Mouse (Mus musculus) lung, postnatal 25 days (tissue): ENCODE measurements at regions not wholly inside any gene's neighbourhood (a gene's known extent, or its start where the extent isn't known, plus 50 kb on each side); places are given as distances from the start of the nearest gene placed in this dataset.

ENCODE experiments used
- DNase-seq: peaks from one replicate; pipeline ENCODE4 v3.0.0; 2022; ENCODE audit warnings: low spot score

- no peak for DNase-seq
These were observed 338.7 kb upstream of the Dph6 start for GRCm38 (mm10) chr2:114993419-114993818.

DNA sequence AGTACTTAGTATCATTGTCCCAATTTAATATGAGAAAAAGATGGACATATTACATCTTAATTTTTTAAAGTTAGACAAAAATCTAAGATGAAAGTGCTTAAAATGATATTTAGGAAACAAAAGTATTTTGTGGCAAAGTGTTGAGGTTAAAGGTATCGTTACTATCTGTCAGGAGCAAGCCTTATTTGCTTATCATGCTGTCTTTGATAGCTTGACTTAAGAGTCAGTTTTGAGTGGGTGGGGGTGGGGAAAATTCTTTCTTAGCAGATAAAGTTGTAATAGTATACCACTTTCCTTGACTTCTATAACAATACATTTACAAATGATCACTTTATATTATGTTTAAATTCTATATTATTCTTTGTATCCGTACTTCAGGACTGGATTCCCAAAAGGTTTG is 339.1 kb upstream of the Dph6 start:
- no peak for DNase-seq

DNA sequence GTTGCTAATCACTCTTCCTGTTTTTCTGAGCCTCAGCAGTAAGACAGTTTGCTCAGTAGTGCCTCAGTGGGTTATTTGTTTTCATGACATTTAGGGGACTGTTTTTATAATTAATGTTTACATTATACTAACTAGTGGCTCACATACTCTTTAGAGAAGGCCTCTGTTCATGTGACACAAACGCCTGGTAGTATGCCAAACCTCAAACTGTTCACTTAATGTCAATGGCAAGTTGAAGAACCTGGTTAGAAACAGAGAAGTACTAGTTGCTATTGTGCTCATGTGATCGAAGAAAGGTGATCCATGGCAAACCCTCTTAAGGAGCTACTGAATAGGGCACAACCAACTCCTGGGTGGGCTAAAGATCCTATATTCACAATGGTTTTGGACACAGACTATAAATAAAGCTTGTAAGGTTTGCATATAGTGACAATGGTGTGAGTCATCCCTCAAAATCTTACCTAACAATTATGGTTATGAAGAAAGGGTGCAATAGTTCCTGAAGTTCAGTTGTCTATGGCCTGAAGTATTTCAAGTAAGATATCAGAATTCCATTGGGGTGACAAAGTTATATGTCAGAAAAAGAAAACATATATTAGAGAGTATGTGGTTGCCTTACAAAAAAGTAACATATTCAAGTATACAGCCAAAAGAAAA is 340.1 kb upstream of the Dph6 start:
- DNase-seq = no peak

GRCm38 (mm10) chr2:115013916-115014315 is 359.2 kb upstream of the Dph6 start:
- DNase-seq = no peak

GRCm38 (mm10) chr2:115026777-115027176 is 372.0 kb upstream of the Dph6 start:
- DNase-seq = no peak

DNA sequence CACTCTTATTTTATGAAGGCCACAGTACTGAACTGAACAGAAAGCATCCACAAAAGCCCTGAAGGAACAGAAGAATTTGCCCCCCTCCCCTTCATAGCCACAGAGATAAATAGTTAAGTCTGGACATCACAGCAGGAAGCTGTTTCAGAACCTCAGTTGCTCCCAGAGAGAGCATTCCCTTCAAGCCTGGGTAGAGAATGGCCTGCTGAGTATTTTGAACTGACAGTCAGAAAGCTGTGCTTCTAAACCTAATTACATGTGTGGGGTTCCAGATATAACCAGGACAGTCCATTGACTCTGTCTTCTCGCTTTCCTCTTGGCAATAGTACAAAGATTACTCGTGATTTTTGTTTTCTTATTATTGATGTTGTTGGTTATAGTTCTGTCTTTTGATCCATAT is 376.4 kb upstream of the Dph6 start:
- DNase-seq = no peak

DNA sequence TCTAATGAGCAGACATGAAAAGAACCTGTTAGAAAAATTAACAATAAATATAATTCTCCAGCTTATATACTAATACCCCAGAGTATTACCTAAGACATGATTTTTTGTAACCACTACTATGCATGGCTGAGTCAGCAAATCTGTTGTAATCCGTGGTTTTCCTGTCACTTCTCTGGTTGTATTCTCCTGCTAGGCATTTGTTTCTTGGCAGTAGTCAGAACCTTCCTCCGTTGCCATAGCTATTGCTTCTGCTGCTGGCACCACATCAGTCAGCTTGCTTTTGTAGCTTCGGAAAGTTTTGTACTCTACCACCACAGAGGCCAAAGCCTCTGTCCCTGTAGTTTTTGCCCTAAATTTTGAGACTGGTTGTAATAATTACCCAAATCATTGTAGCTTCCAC is 381.4 kb upstream of the Dph6 start:
- no peak for DNase-seq

DNA sequence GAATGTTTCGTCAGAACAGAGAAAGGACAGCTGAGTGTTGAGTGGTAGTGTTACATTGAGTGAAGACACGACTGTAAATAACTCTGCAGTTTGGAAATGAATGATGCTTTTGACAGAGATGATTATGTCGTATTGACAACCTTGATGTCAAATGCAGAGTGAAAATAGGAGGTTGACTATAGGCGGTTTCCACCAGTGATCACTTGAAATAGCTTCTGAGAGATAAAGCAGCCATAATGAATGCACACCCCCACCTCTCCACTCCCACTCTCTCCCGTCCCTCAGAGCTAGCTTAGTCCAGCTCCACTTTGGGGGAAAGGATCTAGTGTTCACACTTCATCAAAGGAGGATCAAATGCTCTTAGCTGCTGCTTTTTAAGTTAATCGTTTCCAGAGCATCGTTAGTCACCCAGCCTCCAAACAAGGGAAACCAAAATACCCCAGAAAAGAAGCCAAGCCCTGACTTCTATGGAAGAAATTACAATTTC is 387.6 kb upstream of the Dph6 start:
- no peak for DNase-seq

- DNase-seq = no peak
These were observed 401.7 kb upstream of the Dph6 start for GRCm38 (mm10) chr2:115056327-115057070.

GRCm38 (mm10) chr2:115057200-115057599 is 402.4 kb upstream of the Dph6 start:
- DNase-seq = no peak

DNA sequence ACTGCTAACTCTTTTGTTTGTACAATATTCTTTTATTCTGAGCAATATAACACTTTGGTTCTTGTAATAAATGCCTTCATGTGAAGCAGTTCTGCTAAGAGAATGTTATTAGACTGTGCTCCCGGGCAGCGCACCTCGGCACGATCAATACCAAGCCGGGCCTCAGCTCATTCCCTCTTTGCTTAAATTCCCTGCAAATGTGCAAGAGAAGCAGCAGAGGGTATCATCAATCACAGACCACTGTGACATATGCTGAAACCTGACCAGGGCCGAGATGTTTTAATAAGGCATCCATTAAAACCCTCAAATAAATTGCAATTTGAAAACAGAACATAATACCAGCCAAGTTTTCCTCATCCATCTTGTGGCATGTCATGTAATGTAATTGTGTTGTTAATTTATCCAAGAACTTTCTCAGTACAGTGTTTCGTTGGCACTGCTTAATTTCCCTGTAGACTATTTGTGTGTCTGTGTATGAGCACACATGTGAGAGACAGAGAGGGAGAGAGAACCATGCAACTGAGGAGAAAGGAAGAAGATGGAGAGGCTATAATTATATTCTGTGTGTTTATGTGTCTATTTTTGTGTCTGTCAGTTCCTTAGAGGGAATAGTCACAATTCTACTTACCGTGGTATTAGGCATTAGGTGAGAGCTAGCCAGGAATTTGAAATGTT is 412.9 kb upstream of the Dph6 start:
- DNase-seq = no peak

DNA sequence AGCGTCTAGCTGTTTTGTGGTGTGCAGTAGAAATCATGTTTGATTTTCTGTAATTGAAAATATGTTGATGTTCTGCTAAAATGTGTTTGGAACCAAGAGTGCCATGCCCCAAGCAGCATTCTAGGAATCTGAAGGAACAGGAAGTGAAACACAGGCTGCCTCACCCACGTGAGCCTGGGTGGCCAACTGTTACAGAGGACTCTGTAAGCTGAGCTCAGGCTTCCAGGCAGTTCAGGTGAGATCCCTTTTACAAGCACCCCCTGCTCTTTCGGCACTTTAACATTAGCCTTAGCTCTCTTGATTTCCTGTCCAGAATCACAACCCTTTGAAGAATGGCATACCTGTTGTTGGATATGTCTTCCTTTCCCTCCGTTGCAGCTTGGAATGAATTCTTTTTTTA is 414.9 kb upstream of the Dph6 start:
- DNase-seq = no peak

GRCm38 (mm10) chr2:115070123-115070522 is 415.4 kb upstream of the Dph6 start:
- no peak for DNase-seq

DNA sequence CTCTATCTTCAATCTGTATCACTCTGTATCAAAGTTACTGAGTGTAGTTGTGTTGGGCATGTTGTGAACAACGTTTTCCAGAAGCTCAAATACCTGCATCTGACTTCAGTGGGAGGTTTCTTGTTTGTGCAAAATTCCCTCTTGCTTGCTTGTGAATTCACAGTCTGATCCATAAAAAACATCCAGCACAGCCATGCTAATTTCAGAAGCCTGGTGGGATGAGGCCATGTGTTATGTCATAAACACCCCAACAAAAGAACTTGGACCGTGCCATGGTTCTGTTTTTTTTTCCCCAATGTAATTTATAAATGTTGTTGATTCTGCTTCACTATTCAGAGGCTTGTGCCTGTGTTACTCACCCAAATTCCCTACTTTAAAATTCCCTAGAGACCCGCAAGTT is 415.9 kb upstream of the Dph6 start:
- no peak for DNase-seq

DNA sequence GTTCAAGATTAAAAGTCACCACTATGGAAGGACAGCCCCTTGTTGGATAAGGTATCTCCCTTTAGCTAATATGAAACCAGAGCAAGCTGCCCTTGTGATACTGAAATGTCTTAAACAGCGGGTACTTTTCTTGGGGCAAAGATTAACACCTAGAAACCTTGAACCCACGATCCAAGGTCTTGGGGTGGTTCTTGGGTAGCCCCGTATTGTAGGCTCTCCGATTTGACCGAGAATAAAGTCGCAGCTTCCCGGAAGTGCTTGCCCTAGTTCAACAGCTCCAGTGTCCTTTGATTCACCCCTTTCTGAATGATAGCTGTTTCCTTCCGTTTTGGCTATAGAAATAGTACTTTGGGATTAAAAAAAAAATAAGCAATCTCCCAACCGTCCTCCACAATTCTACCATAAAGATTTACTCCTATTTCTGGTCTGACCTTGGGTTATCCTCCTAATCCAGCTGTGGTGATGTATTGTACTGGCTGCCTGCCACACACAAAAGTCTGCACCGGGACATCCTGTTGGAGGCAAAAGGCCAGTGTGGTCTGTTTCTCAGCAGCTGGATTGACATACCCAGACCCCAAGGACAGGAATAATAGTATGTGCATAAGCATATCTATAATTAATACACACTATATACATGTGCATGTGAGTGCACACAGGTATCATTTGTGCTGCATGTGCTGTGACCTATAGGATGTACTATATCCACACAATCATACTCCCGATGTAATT is 427.0 kb upstream of the Dph6 start:
- DNase-seq = no peak

- no peak for DNase-seq
These were observed 427.6 kb upstream of the Dph6 start for GRCm38 (mm10) chr2:115082292-115082809.

DNA sequence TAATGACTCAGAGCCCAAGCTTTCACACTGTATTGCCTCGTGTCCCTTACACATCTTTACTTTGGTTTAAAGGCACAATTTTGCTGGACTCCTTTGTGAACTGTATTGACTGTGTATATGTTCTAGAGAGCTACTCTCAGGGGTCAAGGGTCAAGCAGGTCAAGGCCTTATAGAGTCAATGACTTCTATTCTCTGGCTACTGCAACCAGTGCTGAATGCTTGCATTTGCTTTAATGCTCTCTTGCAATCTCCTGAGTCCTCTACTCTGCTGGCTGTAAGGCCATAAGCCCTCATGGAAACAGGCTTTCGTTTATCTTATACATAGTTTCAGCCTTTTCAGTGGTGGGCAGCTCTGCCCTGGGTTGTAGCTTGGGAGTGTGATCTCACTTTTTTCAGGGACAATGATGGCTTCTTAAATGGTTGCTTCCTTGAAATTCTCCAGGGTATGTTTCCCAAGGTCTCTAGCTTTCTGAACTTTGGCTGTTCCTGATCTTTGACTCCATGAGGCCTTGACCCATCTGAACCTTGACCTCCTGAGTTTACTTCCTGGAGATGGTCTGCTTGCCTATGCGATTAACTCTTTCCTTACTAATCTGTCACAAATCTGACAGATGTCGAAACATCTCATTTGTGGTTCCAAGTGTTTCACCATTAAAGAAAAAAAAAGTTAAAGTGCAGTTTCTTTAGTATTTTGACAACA is 433.8 kb upstream of the Dph6 start:
- DNase-seq = no peak

GRCm38 (mm10) chr2:115090430-115091175 is 435.8 kb upstream of the Dph6 start:
- DNase-seq = no peak

GRCm38 (mm10) chr2:115095351-115095750 is 440.6 kb upstream of the Dph6 start:
- DNase-seq = no peak

GRCm38 (mm10) chr2:115101501-115101900 is 446.7 kb upstream of the Dph6 start:
- DNase-seq = no peak
